Mouse (Mus musculus): Measurements from ENCODE around the gene Dcun1d4. TPM values are rescaled to one million over a fixed set of nuclear protein-coding genes. Genes with fewer than 3 reads are reported as not detected.

The Dcun1d4 gene
- total RNA-seq, 1 experiment, result 14.9 TPM

DNA sequence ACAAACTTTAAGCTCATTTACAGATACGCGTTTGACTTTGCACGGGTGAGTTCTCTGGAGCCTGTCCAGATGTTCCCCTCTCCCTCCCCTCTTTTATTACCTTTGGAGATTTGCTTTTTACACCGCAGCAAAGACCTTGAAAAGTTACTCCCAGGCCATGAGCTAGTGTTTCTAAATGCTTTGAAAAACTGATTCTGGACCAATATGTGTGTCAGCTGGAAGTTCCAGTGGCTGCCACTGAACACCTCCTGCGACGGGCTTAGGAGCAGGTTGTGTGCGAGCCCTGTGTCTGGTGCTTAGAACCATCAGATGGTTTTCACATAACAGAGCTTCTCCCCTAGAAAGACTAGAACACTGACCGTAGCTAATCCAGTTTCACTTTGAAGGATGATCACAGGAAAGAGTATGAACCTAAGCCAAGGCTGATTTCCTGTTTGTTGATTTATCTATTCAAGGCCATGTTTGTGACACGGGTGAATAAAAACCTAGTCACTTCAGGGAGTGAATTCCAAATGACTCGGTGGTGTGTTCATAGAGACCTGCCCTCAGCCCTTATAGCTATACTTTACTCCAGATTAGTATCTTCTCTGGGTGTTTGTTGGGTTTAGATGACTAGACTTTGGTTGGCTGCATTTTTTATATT, 63.4 kb downstream of the Dcun1d4 start:
- TF ChIP-seq ZNF384 (IDR thresholded peaks at IDR 0.05; ENCODE audit: low read depth, low read length) (no peak), ZC3H11A (IDR thresholded peaks at IDR 0.05; ENCODE audit: borderline replicate concordance, low read depth, low read length) (no peak), HCFC1 (IDR thresholded peaks at IDR 0.05; ENCODE audit: borderline replicate concordance, insufficient read depth, low read length) (no peak), CHD2 (IDR thresholded peaks at IDR 0.05; ENCODE audit: low read depth, low read length) (no peak), MAFK (IDR thresholded peaks at IDR 0.05; ENCODE audit: insufficient read depth, low read depth, low read length) (no peak)
- in situ Hi-C loops (cut with MboI; ENCODE audit: low sequenced_read_pairs in 2 of 2, unreplicated experiment in 2 of 2), result no loop called here
- Histone ChIP-seq H3K4me3 (ENCODE audit: insufficient read depth in 1 of 2, low read depth in 1 of 2, low read length in 2 of 2, poor library complexity in 1 of 2, severe bottlenecking in 1 of 2) (no peak overlapping the region), H3K36me3 (ENCODE audit: control insufficient read depth, insufficient read depth, low read length, poor library complexity, severe bottlenecking) (peaks cover 10% of the 10 kb centered on the region; the same call in 1 of the 2 replicates), H3K4me1 (ENCODE audit: control insufficient read depth in 2 of 2, insufficient read depth in 2 of 2, low read length in 2 of 2, poor library complexity in 1 of 2) (no peaks in the 10 kb centered on the region), H3K27ac (ENCODE audit: insufficient read depth, low read depth, low read length, poor library complexity, severe bottlenecking) (no peak overlapping the region), H3K9ac (ENCODE audit: insufficient read depth, low read depth, low read length, poor library complexity, severe bottlenecking) (no peak overlapping the region), H3K9me3 (ENCODE audit: control insufficient read depth, insufficient read depth, low read depth, low read length) (no peaks in the 10 kb centered on the region)
- DNase-seq (ENCODE audit: low read depth, low spot score), result no peak

DNA sequence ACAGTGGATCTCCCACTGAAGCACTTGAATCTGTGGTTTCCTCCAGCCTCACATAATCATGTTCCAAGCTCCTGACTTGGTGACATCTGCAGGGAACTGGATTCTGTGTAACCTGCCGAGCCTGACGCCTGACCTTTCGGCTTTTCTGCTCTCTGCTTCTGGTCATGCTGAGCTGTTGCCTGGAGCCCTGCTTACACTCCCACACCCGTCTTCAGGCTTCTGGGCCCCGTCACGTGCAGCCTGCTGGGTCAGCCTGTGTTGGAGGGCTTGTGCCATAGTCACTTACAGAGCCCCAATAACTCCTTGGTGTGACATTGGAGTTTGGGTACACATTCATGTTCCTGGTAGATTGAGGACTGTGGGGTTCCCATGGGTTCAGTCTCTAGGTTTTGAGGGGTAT, 64.8 kb downstream of the Dcun1d4 start:
- no peaks in the 10 kb centered on the region for H3K9me3 ChIP-seq (ENCODE audit: control insufficient read depth, insufficient read depth, low read depth, low read length)
- DNase-seq (ENCODE audit: low read depth, low spot score), result no peak
- TF ChIP-seq MAFK (IDR thresholded peaks at IDR 0.05; ENCODE audit: insufficient read depth, low read depth, low read length), result no peak
- TF ChIP-seq CHD2 (IDR thresholded peaks at IDR 0.05; ENCODE audit: low read depth, low read length), result no peak
- no peak for TF ChIP-seq HCFC1 (IDR thresholded peaks at IDR 0.05; ENCODE audit: borderline replicate concordance, insufficient read depth, low read length)
- no peak for TF ChIP-seq ZNF384 (IDR thresholded peaks at IDR 0.05; ENCODE audit: low read depth, low read length)
- TF ChIP-seq ZC3H11A (IDR thresholded peaks at IDR 0.05; ENCODE audit: borderline replicate concordance, low read depth, low read length), result no peak
- H3K27ac ChIP-seq (ENCODE audit: insufficient read depth, low read depth, low read length, poor library complexity, severe bottlenecking), result no peak overlapping the region
- no peak overlapping the region for H3K4me3 ChIP-seq (ENCODE audit: insufficient read depth in 1 of 2, low read depth in 1 of 2, low read length in 2 of 2, poor library complexity in 1 of 2, severe bottlenecking in 1 of 2)
- no peaks in the 10 kb centered on the region for H3K4me1 ChIP-seq (ENCODE audit: control insufficient read depth in 2 of 2, insufficient read depth in 2 of 2, low read length in 2 of 2, poor library complexity in 1 of 2)
- H3K36me3 ChIP-seq (ENCODE audit: control insufficient read depth, insufficient read depth, low read length, poor library complexity, severe bottlenecking), result peaks cover 10% of the 10 kb centered on the region; the same call in 1 of the 2 replicates
- no peak overlapping the region for H3K9ac ChIP-seq (ENCODE audit: insufficient read depth, low read depth, low read length, poor library complexity, severe bottlenecking)
- in situ Hi-C loops (cut with MboI; ENCODE audit: low sequenced_read_pairs in 2 of 2, unreplicated experiment in 2 of 2), result no loop called here

DNA sequence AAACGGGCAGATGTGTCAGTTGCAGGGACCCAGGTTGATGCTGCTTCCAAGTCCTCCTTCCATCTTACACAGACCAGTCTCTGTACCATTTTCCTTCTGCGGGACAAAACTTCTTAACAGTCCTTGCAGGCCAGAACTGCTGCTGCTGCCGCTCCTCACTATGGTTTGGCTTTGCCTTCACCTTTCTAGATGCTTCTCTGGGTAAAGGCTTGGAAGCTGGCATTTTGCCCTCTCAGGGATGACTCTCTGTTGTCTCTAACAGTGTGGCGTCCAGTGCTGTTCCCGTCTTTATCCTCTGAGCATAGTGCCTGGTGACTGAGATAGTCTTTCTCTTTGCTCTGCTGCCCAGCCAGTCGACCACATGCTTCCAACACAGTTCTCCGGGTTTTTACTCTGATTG, 66.5 kb downstream of the Dcun1d4 start:
- TF ChIP-seq CHD2 (IDR thresholded peaks at IDR 0.05; ENCODE audit: low read depth, low read length) (no peak), ZC3H11A (IDR thresholded peaks at IDR 0.05; ENCODE audit: borderline replicate concordance, low read depth, low read length) (no peak), MAFK (IDR thresholded peaks at IDR 0.05; ENCODE audit: insufficient read depth, low read depth, low read length) (no peak), ZNF384 (IDR thresholded peaks at IDR 0.05; ENCODE audit: low read depth, low read length) (no peak), HCFC1 (IDR thresholded peaks at IDR 0.05; ENCODE audit: borderline replicate concordance, insufficient read depth, low read length) (no peak)
- Histone ChIP-seq H3K9me3 (ENCODE audit: control insufficient read depth, insufficient read depth, low read depth, low read length) (no peaks in the 10 kb centered on the region), H3K4me3 (ENCODE audit: insufficient read depth in 1 of 2, low read depth in 1 of 2, low read length in 2 of 2, poor library complexity in 1 of 2, severe bottlenecking in 1 of 2) (no peak overlapping the region), H3K4me1 (ENCODE audit: control insufficient read depth in 2 of 2, insufficient read depth in 2 of 2, low read length in 2 of 2, poor library complexity in 1 of 2) (no peaks in the 10 kb centered on the region), H3K36me3 (ENCODE audit: control insufficient read depth, insufficient read depth, low read length, poor library complexity, severe bottlenecking) (peaks cover 10% of the 10 kb centered on the region), H3K27ac (ENCODE audit: insufficient read depth, low read depth, low read length, poor library complexity, severe bottlenecking) (no peak overlapping the region; the same call in 1 of the 2 replicates), H3K9ac (ENCODE audit: insufficient read depth, low read depth, low read length, poor library complexity, severe bottlenecking) (no peak overlapping the region)
- in situ Hi-C loops (cut with MboI; ENCODE audit: low sequenced_read_pairs in 2 of 2, unreplicated experiment in 2 of 2), result no loop called here
- DNase-seq (ENCODE audit: low read depth, low spot score), result no peak

DNA sequence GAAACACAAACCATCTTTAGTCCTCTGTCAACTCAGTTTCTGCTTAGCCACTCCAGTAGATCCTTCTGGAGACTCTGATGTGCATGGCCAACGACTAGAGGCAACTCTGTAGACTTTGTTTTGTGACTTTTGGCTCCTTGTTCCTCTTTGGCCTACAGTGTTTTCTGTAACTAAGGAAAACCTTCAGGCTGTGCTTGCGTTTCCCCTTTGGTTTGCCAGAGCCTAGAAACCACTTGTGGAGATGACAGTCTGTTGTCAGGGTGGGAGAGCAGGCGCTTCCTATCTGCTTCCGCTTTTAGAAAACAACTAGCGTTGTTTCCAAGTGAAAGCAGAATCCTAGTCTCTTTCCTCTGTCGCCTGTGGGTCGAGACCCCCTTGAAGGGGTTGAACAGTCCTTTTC, 67.4 kb downstream of the Dcun1d4 start:
- no peak overlapping the region for H3K9ac ChIP-seq (ENCODE audit: insufficient read depth, low read depth, low read length, poor library complexity, severe bottlenecking)
- H3K4me1 ChIP-seq (ENCODE audit: control insufficient read depth in 2 of 2, insufficient read depth in 2 of 2, low read length in 2 of 2, poor library complexity in 1 of 2), result no peaks in the 10 kb centered on the region
- TF ChIP-seq HCFC1 (IDR thresholded peaks at IDR 0.05; ENCODE audit: borderline replicate concordance, insufficient read depth, low read length), result no peak
- no peak for TF ChIP-seq CHD2 (IDR thresholded peaks at IDR 0.05; ENCODE audit: low read depth, low read length)
- no peak for TF ChIP-seq ZC3H11A (IDR thresholded peaks at IDR 0.05; ENCODE audit: borderline replicate concordance, low read depth, low read length)
- TF ChIP-seq ZNF384 (IDR thresholded peaks at IDR 0.05; ENCODE audit: low read depth, low read length), result no peak
- no peak for TF ChIP-seq MAFK (IDR thresholded peaks at IDR 0.05; ENCODE audit: insufficient read depth, low read depth, low read length)
- H3K9me3 ChIP-seq (ENCODE audit: control insufficient read depth, insufficient read depth, low read depth, low read length), result no peaks in the 10 kb centered on the region
- in situ Hi-C loops (cut with MboI; ENCODE audit: low sequenced_read_pairs in 2 of 2, unreplicated experiment in 2 of 2), result no loop called here
- H3K4me3 ChIP-seq (ENCODE audit: insufficient read depth in 1 of 2, low read depth in 1 of 2, low read length in 2 of 2, poor library complexity in 1 of 2, severe bottlenecking in 1 of 2), result no peak overlapping the region
- no peak for DNase-seq (ENCODE audit: low read depth, low spot score)
- no peak overlapping the region for H3K27ac ChIP-seq (ENCODE audit: insufficient read depth, low read depth, low read length, poor library complexity, severe bottlenecking)
- H3K36me3 ChIP-seq (ENCODE audit: control insufficient read depth, insufficient read depth, low read length, poor library complexity, severe bottlenecking), result peaks cover 11% of the 10 kb centered on the region
